Mouse (Mus musculus): ENCODE measurements around the gene Hdac1.

Gene Hdac1

DNA sequence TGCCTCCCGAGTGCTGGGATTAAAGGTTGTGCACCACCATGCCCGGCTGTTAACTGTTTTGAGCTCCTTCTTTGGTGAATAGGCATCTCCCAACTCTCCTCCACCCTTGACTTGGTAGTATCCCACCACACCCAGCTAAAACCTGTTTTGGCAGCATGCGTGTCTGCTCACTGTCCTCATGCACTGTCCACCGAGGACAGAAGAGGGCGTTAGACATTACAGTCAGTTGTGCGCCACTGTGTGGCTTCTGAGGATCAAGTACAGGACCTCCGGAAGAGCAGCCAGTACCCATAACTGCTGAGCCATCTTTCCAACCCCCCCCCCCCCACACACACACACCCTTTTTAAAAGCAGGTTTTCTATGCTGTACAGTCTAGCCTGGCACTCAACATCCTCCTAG is 47.8 kb downstream of the Hdac1 start:
- no peaks in the 10 kb centered on the region for H3K36me3 ChIP-seq (ENCODE audit: control insufficient read depth, insufficient read depth, low read length, poor library complexity, severe bottlenecking)
- no peak for DNase-seq (ENCODE audit: low read depth, low spot score)
- H3K27me3 ChIP-seq (ENCODE audit: control insufficient read depth, insufficient read depth, low read length, poor library complexity, severe bottlenecking) = no peaks in the 10 kb centered on the region

DNA sequence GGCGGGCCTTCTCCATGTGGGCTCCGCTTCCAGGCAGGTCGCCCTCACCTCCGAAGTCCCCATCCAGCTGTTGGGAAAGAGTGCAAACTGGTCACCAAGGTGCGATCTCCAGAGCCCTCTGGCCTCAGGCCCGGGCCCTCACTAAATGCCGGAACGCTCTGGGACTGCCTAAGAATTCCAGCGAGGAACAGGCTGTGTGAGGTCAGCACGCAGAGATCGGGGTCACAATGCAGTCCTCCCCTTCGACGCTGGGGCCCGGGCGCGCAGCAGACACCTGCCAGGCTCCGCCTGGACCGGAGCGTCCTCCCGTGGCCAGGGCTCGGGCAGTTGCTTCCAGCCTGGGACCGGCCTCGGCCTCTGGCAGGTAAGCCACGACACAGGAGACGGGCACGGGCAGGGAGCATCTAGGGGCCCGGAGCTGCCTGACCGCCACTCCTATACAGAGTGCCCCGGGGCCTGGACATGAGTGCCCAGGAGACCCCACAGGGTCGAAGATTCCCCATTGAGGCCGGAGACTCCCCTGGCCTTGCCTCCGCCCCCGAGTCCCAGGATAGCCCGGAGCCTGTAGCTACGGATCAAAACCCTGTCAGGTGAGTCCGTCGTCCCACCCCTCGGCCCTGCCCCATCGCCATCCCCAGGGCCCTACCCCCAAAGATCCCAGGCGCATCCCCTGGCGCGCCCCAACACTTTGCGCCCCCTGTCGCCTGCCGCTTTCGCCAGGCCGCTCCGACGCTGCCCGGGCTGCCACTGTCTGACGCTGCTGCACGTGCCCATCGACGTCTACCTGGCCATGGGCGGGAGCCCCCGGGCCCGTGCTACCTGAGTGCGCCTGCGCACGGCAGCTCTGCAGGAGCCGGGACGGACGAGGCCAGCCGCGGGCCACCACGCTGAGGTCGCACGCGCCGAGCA is 51.3 kb downstream of the Hdac1 start, which contains the start of the genes Tssk3 and Fam229a:
Gene Tssk3 (minus strand): TSS at position 51 of the 909 bp plus-strand sequence.
Gene Fam229a (plus strand): TSS at position 219 of the 909 bp plus-strand sequence.
- Histone ChIP-seq H3K36me3 (ENCODE audit: control insufficient read depth, insufficient read depth, low read length, poor library complexity, severe bottlenecking) (no peaks in the 10 kb centered on the region; the same call in 1 of the 2 replicates), H3K27me3 (ENCODE audit: control insufficient read depth, insufficient read depth, low read length, poor library complexity, severe bottlenecking) (no peaks in the 10 kb centered on the region)
- DNase-seq (ENCODE audit: low read depth, low spot score) = peak; percentile 78

DNA sequence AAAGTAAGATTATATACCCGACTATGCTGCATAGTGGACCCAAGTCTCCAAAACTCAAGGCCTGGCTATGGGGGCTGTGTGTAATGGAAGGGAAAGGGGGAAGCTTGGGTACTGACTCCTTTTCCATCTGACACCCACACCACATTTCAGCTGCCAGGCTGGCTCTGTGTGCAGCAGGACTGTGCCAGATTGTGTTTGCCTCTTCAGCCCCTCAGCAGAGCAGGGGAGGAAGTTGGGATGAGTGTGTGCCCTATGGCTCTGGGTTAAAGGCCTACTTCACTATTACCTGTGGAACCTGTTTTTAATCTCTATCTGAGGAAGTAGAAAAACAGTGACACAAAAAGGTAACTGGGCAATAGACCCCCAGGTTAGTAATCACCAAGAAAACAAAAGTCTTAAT is 61.4 kb downstream of the Hdac1 start:
- H3K27me3 ChIP-seq (ENCODE audit: control insufficient read depth, insufficient read depth, low read length, poor library complexity, severe bottlenecking) = no peaks in the 10 kb centered on the region
- peaks cover 14% of the 10 kb centered on the region; the same call in 1 of the 2 replicates for H3K36me3 ChIP-seq (ENCODE audit: control insufficient read depth, insufficient read depth, low read length, poor library complexity, severe bottlenecking)
- no peak for DNase-seq (ENCODE audit: low read depth, low spot score)

DNA sequence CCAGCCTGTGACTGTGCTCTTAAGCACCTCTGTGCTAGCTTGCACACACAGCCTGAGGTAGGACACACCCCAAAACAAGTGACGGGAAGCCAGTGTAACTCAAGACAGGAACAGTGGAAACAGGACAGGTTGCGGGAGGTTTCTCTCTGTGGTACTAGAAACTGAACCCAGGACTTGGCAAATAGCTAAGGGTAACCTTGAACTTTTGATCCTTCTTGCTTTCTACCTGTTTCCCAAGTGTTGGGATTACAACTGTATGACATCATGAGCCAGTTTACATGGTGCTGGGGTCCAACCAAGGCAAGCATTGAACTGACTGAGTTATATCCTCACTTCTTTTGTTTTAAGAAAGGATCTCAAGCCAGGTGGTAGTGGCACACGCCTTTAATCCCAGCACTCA is 62.6 kb downstream of the Hdac1 start:
- DNase-seq (ENCODE audit: low read depth, low spot score) = no peak
- Histone ChIP-seq H3K27me3 (ENCODE audit: control insufficient read depth, insufficient read depth, low read length, poor library complexity, severe bottlenecking) (no peaks in the 10 kb centered on the region), H3K36me3 (ENCODE audit: control insufficient read depth, insufficient read depth, low read length, poor library complexity, severe bottlenecking) (peaks cover 19% of the 10 kb centered on the region; the same call in 1 of the 2 replicates)

DNA sequence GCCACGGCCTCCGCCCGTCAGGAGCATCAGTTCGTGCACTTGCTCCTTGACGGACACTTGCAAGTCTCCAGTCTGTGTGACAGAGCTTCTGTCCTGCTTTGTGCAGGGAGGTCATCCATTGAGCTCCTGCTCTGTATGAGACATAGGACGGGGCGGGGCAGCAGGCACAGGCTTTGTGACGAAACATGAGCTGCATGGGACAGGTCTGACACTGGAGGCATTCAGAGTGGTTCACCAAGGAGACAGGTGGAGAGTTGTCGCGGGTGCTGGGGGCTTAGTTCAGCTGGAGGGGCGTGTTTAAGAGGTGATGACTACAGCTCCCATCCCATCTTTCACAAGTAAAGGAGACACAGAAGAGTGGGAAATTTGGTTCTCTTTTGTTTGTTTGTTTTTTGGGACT is 66.5 kb downstream of the Hdac1 start:
- H3K36me3 ChIP-seq (ENCODE audit: control insufficient read depth, insufficient read depth, low read length, poor library complexity, severe bottlenecking) = peaks cover 31% of the 10 kb centered on the region

More for the DNA sequence above, 66.5 kb downstream of the Hdac1 start:
- no peaks in the 10 kb centered on the region for H3K27me3 ChIP-seq (ENCODE audit: control insufficient read depth, insufficient read depth, low read length, poor library complexity, severe bottlenecking)
- DNase-seq (ENCODE audit: low read depth, low spot score) = no peak

All from splenic B cell, adult 2 months (primary cell).